Mouse (Mus musculus): ENCODE data around the gene Uck2. TPM values are rescaled to one million over a fixed set of nuclear protein-coding genes. Genes with fewer than 3 reads are reported as not detected.

The Uck2 gene
- polyA plus RNA-seq, 1 experiment, result 107 TPM

DNA sequence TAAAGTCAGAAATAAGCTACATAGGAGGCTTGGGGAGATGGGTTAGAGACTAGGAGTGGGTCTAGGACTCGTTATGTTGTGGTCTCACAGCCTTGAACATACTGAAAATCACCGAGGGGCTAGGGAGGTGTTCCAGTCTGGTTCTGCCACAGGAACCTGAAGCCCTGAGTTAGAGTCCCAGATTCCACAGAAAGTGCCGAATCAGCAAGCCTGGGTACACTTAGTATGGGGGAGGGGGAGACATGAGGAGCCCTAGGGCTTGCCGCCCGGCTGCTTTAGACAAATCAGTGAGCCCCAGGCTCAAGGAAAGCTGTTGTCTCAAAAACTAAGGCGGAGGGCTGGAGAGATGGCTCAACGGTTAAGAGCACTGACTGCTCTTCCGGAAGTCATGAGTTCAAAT is 6.5 kb upstream of the Uck2 start:
- no peak for DNase-seq
- Histone ChIP-seq H3K4me1 (replicated peaks; ENCODE audit: control insufficient read depth, insufficient read depth, low read length) (peaks cover 3% of the 10 kb centered on the region), H3K27ac (ENCODE audit: control insufficient read depth, insufficient read depth, low read length) (no peak overlapping the region), H3K27me3 (ENCODE audit: control insufficient read depth, insufficient read depth, low read length) (no peaks in the 10 kb centered on the region), H3K4me3 (ENCODE audit: control insufficient read depth, insufficient read depth, low read length) (no peak overlapping the region), H3K36me3 (ENCODE audit: control insufficient read depth, insufficient read depth, low read length) (no peaks in the 10 kb centered on the region)
- 94% methylated on average over 8 of the region's 8 CpGs for WGBS
- TF ChIP-seq POLR2A (IDR thresholded peaks at IDR 0.05; ENCODE audit: control insufficient read depth, extremely low read depth, insufficient read depth, low read length, poor library complexity), result no peak
- no peak for TF ChIP-seq CTCF (IDR thresholded peaks at IDR 0.05; ENCODE audit: borderline replicate concordance, control insufficient read depth, extremely low read depth, insufficient read depth, low read length, poor library complexity)

DNA sequence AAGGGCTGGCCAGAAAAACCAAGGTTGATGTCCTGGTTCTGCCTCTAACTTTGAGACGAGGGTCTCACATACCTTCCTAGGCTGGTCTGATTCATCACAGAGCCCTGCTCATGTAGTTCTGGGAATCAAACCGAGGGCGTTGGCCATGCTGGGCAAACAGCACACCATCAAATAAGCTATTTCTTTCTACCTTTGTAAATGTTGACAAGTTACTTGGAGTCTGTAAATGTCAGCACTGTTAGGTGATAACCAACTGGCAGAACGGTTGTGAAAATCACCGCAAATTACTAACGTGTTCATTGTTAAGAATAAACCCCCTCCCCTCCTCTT is 5.1 kb upstream of the Uck2 start:
- H3K27ac ChIP-seq (ENCODE audit: control insufficient read depth, insufficient read depth, low read length), result no peak overlapping the region
- H3K4me1 ChIP-seq (replicated peaks; ENCODE audit: control insufficient read depth, insufficient read depth, low read length), result peaks cover 6% of the 10 kb centered on the region
- no peak for TF ChIP-seq POLR2A (IDR thresholded peaks at IDR 0.05; ENCODE audit: control insufficient read depth, extremely low read depth, insufficient read depth, low read length, poor library complexity)
- no peak for TF ChIP-seq CTCF (IDR thresholded peaks at IDR 0.05; ENCODE audit: borderline replicate concordance, control insufficient read depth, extremely low read depth, insufficient read depth, low read length, poor library complexity)
- H3K36me3 ChIP-seq (ENCODE audit: control insufficient read depth, insufficient read depth, low read length), result no peaks in the 10 kb centered on the region
- WGBS, result 76% methylated on average over 6 of the region's 6 CpGs
- DNase-seq, result no peak
- no peak overlapping the region for H3K4me3 ChIP-seq (ENCODE audit: control insufficient read depth, insufficient read depth, low read length)
- no peaks in the 10 kb centered on the region for H3K27me3 ChIP-seq (ENCODE audit: control insufficient read depth, insufficient read depth, low read length)

DNA sequence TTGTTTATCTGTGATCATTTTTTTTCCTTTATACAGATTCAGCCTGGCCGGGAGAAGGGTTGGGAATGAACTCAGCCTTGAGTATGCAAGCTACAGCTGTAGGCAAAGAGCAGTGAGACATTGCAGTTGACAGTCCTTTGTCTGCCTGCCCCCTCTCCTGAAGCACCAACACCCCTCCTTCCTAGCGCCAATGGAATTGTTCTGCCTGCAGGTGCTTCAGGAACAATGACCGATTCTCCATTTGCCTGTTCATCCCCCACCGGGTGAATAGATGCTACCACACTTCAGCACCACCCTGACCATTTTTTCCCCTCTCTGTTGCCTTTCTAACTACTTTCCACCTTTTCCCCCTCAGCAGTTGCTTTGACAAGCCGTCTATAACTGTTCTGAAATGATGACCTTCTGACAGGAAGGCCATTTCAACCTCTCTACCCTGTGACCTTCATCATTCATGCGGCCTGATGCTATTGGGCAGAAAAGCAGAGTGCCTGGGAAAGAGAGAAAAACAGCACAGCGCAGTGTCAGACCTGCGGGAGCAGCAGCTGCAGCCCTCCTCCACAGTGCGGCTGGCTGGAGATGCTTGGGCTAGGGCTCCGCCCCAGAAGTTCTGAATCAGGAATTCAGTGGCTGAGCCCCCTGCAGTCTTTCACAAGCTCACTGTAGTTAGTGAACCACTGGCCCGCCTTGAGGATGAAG is 4.6 kb upstream of the Uck2 start:
- Histone ChIP-seq H3K4me3 (ENCODE audit: control insufficient read depth, insufficient read depth, low read length) (no peak overlapping the region), H3K27ac (ENCODE audit: control insufficient read depth, insufficient read depth, low read length) (no peak overlapping the region), H3K4me1 (replicated peaks; ENCODE audit: control insufficient read depth, insufficient read depth, low read length) (peaks cover 7% of the 10 kb centered on the region), H3K36me3 (ENCODE audit: control insufficient read depth, insufficient read depth, low read length) (no peaks in the 10 kb centered on the region), H3K27me3 (ENCODE audit: control insufficient read depth, insufficient read depth, low read length) (no peaks in the 10 kb centered on the region)
- no peak for DNase-seq
- WGBS, result 49% methylated on average over 11 of the region's 11 CpGs
- no peak for TF ChIP-seq POLR2A (IDR thresholded peaks at IDR 0.05; ENCODE audit: control insufficient read depth, extremely low read depth, insufficient read depth, low read length, poor library complexity)
- TF ChIP-seq CTCF (IDR thresholded peaks at IDR 0.05; ENCODE audit: borderline replicate concordance, control insufficient read depth, extremely low read depth, insufficient read depth, low read length, poor library complexity), result no peak

DNA sequence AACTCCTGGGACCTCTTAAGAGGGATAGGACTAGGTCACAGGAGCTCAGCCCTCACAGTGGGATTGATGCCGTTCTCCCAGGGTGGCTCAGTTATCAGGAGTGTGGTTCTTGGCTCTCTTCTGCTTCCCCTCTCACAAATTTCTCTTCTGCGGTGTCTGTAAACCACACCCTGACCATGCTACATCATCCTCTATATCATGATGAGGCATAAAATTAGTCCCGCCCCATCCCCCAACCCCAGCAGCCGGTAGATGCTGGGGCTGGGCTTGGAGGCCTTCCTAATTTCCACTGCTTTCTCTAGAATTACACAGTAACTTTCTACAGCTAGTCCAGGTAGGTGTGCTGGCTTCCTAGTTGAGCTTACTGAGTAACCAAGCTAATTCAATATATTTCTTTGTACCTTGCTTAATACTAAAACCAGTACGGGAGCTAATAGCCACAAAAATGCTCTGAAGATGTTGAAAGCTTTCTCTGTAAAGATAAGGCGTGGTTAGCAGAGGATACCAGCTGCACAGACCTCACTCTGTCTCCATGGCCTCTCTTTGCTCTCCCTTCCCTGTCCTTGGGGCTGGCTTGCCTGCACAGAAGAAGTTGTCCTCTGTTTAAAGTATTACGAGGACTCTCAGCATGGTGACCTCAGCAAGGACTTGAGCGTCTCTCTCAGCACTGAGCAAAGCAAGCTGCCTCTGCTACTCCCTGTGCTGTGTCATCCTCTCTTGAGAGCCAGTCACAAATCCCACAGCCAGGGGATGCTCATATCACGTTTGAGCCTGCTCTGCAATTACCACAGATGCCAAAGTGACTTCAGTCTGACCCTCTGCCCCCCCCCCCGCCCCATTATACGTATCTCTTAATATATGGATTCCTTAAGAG is 3.8 kb upstream of the Uck2 start:
- no peaks in the 10 kb centered on the region for H3K36me3 ChIP-seq (ENCODE audit: control insufficient read depth, insufficient read depth, low read length)
- whole genome bisulfite sequencing, result 25% methylated on average over 11 of the region's 11 CpGs

DNA sequence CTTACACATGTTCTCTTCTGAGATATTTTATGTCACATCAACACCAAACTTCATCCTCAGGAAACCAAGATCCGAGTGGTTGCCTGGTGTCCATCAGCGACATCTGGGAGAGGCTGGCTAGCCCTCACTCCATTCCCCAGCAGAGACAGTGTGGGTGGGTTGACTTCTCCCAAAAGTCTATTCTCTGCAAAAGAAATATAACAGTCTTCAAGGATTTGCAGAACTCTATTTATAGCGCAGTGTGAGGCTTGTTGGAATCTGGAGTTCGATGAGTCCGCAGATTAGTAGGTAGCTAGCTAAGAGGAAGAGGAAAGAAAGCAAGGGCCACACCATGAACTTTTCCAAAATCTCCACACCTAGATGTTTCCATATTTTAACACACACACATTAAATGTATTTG is 2.0 kb upstream of the Uck2 start:
- H3K4me1 ChIP-seq (replicated peaks; ENCODE audit: control insufficient read depth, insufficient read depth, low read length), result peaks cover 14% of the 10 kb centered on the region
- H3K36me3 ChIP-seq (ENCODE audit: control insufficient read depth, insufficient read depth, low read length), result no peaks in the 10 kb centered on the region
- no peak overlapping the region for H3K27ac ChIP-seq (ENCODE audit: control insufficient read depth, insufficient read depth, low read length)
- 94% methylated on average over 5 of the region's 5 CpGs for WGBS
- TF ChIP-seq CTCF (IDR thresholded peaks at IDR 0.05; ENCODE audit: borderline replicate concordance, control insufficient read depth, extremely low read depth, insufficient read depth, low read length, poor library complexity), result no peak
- no peak for TF ChIP-seq POLR2A (IDR thresholded peaks at IDR 0.05; ENCODE audit: control insufficient read depth, extremely low read depth, insufficient read depth, low read length, poor library complexity)
- no peaks in the 10 kb centered on the region for H3K27me3 ChIP-seq (ENCODE audit: control insufficient read depth, insufficient read depth, low read length)
- H3K4me3 ChIP-seq (ENCODE audit: control insufficient read depth, insufficient read depth, low read length), result no peak overlapping the region
- no peak for DNase-seq

More for the DNA sequence above, 3.8 kb upstream of the Uck2 start:
- no peak overlapping the region for H3K4me3 ChIP-seq (ENCODE audit: control insufficient read depth, insufficient read depth, low read length)
- H3K4me1 ChIP-seq (replicated peaks; ENCODE audit: control insufficient read depth, insufficient read depth, low read length), result peaks cover 7% of the 10 kb centered on the region
- H3K27ac ChIP-seq (ENCODE audit: control insufficient read depth, insufficient read depth, low read length), result no peak overlapping the region
- no peak for DNase-seq
- no peaks in the 10 kb centered on the region for H3K27me3 ChIP-seq (ENCODE audit: control insufficient read depth, insufficient read depth, low read length)
- TF ChIP-seq POLR2A (IDR thresholded peaks at IDR 0.05; ENCODE audit: control insufficient read depth, extremely low read depth, insufficient read depth, low read length, poor library complexity), result no peak
- no peak for TF ChIP-seq CTCF (IDR thresholded peaks at IDR 0.05; ENCODE audit: borderline replicate concordance, control insufficient read depth, extremely low read depth, insufficient read depth, low read length, poor library complexity)

DNA sequence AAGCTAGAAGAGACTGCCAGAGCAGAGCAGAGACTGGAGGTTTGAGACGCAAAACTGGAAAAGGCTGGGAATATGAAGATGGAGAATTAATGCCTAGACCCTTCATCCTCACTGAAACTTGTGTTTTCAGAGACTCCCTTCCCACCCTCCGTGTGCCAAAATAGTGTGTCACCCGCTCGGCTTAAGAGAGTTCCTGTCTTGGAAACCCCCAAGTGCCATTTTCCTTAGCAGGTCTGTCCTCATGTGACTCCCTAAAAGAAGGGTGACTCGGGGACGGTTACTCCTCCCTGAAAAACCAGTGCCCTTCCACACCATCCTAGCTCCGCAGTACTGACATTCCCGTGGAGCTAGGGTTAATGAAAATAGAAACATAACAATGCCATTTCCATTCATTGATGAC is 236 bp upstream of the Uck2 start:
- Histone ChIP-seq H3K36me3 (ENCODE audit: control insufficient read depth, insufficient read depth, low read length) (no peaks in the 10 kb centered on the region), H3K4me3 (ENCODE audit: control insufficient read depth, insufficient read depth, low read length) (peak overlapping the region; percentile 70), H3K27me3 (ENCODE audit: control insufficient read depth, insufficient read depth, low read length) (no peaks in the 10 kb centered on the region), H3K4me1 (replicated peaks; ENCODE audit: control insufficient read depth, insufficient read depth, low read length) (peaks cover 20% of the 10 kb centered on the region), H3K27ac (ENCODE audit: control insufficient read depth, insufficient read depth, low read length) (no peak overlapping the region)
- TF ChIP-seq CTCF (IDR thresholded peaks at IDR 0.05; ENCODE audit: borderline replicate concordance, control insufficient read depth, extremely low read depth, insufficient read depth, low read length, poor library complexity), result no peak
- TF ChIP-seq POLR2A (IDR thresholded peaks at IDR 0.05; ENCODE audit: control insufficient read depth, extremely low read depth, insufficient read depth, low read length, poor library complexity), result no peak
- WGBS, result 10% methylated on average over 8 of the region's 8 CpGs
- no peak for DNase-seq
